Mouse (Mus musculus) gastrocnemius, adult 8-10 months (tissue): ENCODE measurements around the gene Mdga1. TPM values are rescaled to one million over a fixed set of nuclear protein-coding genes. Genes with fewer than 3 reads are reported as not detected.
A peak's percentile ranks its signal among the peaks of the same experiment; 100 is the strongest.

Source experiments
- DNase-seq, 2 experiments: peaks; one replicate each; pipeline ENCODE4 v3.0.0; 2022; ENCODE audit warnings: low spot score in 2 of 2
- total RNA-seq, 4 experiments: library from RNA; stranded (reverse); gene quantifications; 2 replicates each; pipeline ENCODE4 v1.2.4; 2022

Mdga1 gene
- total RNA-seq, 4 experiments from 2014 or later, result 12.1 to 28.3 (median 24.5) TPM

DNA sequence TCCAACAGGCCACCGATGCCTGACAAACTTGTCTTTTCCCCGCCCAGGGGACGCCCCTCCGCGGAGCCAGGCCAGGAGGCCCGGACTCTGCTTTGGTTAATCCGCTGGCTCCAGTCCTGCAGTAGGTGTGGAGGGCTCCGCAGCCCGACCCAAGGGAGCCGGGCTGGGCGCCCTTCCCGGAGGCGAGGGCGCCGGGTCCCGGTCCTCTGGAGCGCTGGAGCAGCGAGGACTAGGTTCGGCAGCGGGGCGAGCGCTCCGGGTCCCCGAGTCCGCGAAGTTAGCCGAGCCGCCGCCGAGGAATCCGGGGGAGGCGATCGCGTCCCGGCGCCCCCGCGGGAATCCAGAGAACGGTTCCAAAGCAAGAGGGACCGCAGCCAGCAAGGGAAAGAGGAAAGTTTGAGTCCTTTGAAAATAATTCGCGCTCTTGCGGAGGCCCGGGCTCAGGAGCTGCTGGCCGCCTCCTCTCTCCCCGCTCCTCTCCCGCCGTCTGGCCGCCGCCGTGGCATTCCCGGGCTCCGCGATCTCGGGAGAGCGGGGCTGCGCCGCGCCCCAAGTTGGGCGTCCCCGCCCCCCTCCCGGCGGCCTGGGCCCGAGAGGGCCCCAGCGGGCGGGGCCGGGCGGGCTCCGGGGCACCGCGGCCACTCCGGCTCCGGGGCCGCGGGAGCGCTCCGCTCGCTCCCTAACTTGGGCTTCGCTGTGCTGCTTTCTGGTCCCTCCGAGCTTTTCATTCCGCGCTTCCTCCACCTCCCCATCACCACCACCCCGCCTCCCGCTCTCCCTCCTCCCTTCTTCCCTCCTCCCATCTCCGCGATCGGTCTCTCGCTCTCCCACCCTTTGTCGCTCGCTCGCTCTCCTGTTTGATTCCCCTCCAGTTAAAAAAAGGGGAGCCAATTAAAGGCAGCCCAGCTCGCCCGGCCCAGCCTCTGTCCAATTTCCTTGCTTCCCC is 81.7 kb downstream of the Mdga1 start:
- DNase-seq, result no peak

- DNase-seq, result peak in 1 of 2 experiments; percentile 44
Measured at GRCm38 (mm10) chr17:29887271-29887880, 82.5 kb downstream of the Mdga1 start.

- no peak for DNase-seq
Measured at GRCm38 (mm10) chr17:29886655-29887251, 83.1 kb downstream of the Mdga1 start.

DNA sequence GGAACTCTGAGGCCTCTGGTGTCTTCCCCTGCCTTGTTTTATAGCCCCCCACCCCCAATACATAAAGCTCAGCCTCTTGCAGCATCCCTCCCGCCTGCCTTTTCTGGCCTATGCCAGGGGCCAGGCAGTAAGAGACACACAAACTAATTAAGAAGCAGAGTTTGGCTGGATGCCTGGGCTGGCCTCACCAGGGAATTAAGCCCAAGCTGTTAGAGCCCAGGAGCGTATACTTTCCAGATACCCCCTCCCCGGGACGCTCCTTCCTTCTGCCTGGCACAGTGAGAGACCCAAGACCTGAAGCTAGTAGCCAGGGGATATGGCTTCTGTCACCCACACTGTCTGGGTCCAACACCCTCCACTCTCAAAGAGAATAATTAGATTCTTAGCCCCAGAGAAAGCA is 83.8 kb downstream of the Mdga1 start:
- no peak for DNase-seq

DNA sequence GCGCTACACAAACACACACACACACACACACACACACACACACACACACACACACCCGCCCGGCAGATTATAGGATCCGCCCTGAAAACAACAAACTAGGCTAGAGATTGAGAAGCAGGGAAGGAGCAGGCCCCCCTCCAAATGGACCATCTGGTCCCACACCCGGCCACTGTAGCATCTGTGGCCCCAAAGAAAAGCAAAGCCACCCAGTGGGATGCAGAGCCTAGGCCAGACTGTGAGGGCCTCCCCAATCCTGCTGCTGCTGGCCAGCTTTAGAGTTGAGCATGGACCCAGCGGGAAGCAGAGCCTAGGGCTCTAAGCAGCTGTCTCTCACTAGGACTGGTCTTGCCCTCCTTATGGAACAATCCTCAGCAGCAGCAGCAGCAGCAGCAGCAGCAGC is 85.3 kb downstream of the Mdga1 start:
- no peak for DNase-seq

GRCm38 (mm10) chr17:29883351-29883750 is 86.5 kb downstream of the Mdga1 start:
- no peak for DNase-seq

DNA sequence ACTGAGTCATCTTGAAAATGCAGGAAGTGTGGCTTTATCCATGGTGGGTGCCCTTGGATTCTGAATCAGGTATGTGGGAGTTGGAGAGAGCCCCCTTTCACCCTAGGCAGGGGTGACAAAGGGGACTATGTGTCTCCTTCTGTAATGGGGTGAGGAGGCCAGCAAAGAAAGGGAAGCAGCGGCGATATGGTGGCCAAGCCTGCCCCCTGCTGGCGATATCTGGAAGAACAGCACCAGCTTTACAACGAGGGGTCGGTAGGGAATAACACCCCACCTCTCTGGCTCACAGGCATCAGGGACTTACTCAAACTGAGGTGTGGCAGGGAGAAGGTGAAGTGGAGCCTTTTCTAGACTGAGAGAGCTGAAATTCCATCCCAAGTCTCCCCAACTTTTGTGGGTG is 87.0 kb downstream of the Mdga1 start:
- peak in 1 of 2 experiments; percentile 37 for DNase-seq

GRCm38 (mm10) chr17:29880251-29880650 is 89.6 kb downstream of the Mdga1 start:
- no peak for DNase-seq

GRCm38 (mm10) chr17:29878990-29879389 is 90.9 kb downstream of the Mdga1 start:
- DNase-seq, result no peak

DNA sequence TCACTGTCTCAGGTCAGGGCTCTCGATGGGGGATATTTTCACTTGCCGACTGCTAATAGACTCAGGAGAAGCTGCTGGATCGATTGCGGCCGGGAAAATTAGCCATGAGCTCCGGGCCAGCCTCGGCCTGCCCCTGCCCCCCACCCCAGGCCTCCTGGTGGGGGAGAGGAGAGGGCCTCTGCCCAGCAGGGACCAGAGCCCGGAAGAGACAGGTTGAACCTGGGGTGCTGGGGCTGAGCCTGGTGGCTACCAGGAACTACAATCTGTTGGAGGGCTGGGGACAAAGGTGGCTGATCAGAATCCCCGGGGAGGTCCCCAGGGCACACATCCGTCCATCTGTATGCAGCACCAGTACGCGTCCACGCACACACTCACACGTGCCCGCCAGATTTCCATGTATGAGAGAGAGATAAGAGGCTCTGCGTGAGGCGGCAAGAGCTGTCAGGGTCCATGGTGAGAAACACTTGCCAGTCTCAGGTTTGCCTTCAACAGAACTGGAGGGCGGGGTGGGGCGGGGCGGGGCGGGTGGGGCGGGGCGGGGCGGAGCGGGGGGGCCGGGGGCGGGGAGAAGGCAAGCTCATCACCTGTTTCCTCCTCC is 95.7 kb downstream of the Mdga1 start:
- DNase-seq, result no peak

- DNase-seq, result peak; percentile 39 to 45
Measured at GRCm38 (mm10) chr17:29873580-29874015, 96.3 kb downstream of the Mdga1 start.

GRCm38 (mm10) chr17:29870316-29870715 is 99.6 kb downstream of the Mdga1 start:
- DNase-seq, result no peak

- DNase-seq, result no peak
Measured at GRCm38 (mm10) chr17:29865914-29866313, 104.0 kb downstream of the Mdga1 start.

DNA sequence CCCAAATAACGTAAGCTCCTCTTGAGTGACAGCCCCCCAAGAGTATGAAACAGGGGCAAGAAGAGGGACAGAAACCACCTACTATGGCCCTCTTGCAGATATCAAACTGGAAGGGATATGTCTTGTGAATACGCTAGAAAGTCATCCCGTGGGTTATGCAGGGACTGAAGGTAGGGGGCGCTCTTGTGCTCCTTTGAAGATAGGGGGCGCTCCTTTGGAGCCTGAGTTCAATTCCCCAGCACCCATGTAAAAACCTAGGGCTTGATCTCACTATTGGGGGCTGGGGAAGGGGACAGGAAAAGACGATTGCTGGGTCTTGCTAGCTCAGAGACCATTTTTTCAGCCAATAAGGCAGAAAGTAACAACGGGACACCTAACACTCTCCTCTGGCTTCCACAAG is 105.4 kb downstream of the Mdga1 start:
- no peak for DNase-seq

DNA sequence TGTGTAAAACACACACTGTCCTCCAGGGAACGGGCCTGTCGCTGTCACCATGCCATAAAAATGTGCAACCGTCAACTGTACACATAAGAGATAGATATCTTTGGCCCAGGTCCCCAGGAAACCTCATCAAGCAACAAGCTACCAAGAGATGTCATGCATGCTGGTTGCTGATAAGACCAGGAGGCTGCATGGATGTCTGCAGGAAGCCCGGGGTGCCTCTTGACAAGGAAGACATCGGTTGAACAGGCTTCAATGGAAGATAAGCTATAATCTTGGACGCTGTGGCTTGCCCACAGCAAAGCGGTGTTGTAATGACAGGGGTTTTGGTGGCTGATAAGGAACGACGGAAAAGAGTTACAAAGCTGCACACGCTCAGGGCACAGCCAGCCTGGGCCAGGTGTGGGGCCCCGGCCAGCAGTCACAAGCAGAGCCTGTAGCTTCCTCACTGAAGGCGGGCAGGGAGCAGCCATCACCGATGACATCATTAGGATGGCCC is 110.1 kb downstream of the Mdga1 start:
- DNase-seq, result no peak

DNA sequence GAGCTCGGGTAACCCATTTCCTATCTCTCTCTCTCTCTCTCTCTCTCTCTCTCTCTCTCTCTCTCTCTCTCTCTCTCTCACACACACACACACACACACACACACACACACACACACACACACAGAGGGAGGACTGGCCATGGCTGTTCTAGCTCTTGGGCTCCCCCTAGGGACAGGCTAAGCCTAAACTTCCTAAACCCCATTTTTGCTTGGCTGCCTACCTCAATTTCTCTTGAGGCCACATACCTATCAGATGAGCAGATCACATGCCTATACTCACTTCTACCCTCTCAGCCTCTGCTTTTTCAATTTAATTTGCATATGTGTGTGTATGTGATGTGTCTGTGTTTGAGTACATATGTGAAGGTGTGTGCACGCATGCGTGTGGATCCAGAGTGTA is 111.1 kb downstream of the Mdga1 start:
- no peak for DNase-seq

DNA sequence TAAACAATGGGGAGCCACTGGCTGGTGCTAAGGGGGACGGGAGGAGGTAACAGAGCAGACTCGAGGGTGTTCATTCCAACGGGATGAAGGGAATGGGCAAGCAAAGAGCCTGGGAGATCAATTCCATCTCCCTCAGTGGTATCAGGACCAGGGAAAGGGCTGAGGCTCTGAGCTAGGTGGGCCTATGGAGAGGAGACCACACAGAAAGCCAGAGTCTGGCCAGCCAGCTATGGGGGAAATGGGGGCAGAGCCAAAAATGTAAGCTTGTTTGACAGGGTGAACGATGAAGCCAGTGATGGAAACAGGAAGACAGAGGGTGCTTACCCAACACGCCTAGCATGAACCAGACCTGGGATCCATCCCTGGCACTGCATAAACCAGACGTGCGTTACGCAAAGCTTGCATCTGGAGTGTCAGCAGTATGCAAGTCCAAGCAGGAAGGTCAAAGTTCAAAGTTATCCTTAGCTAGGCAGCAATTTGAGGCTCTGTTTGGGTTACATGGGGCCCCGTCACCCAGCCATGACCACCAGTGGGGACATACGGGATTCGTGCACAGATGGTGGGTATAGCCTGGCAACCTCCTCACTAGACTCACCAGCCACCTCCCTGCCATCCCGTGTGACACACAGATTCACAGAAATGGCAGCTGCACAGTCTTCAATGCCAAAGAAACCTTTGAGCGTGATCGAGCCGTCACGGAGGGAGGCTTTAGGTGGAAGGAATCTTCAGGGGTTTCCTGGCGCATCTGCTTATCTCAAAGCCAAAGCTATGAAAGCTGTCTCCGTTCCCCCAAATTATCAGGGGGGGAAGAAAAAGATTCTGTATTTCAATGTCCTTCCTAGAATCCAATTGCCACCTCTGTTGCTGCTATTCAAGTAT is 113.9 kb downstream of the Mdga1 start:
- DNase-seq, result no peak

GRCm38 (mm10) chr17:29854835-29855234 is 115.1 kb downstream of the Mdga1 start:
- no peak for DNase-seq

DNA sequence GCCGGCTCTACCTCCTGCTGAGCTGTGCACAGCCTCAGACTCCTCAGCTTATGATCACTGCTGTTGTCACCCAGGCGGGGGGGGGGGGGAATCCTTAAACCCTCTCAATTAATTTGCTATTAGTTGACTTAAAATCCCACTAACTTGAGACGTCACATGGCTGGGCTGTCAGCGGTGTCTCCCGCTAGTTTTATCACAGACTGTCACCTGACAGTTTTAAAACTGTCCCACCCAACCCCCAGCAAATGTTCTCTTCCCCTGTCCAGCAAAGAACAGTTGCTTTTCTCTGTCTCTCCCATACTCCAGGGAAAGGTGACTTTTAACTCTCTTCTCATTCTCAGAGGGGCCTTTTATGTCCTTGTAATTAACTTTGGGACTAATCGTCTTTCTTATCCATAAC is 115.5 kb downstream of the Mdga1 start:
- DNase-seq, result no peak

GRCm38 (mm10) chr17:29852846-29853486 is 116.9 kb downstream of the Mdga1 start:
- DNase-seq, result no peak
